Mouse (Mus musculus) liver, postnatal 0 days (tissue): ENCODE results near the gene D430041D05Rik. TPM values are rescaled to one million over a fixed set of nuclear protein-coding genes. Genes with fewer than 3 reads are reported as not detected.

ENCODE experiments used
- ATAC-seq: fragments of 200-750 bp; cut with Nextera tagmentation; 2 replicates; pipeline ENCODE4 v1.8.0; 2017; ENCODE audit warnings: mild to moderate bottlenecking, moderate library complexity
- DNase-seq: peaks from one replicate; pipeline ENCODE4 v3.0.0-alpha.2; 2016
- H3K27ac ChIP-seq: fragments of 300-500 bp; sonication (generic); 2 replicates; pipeline ENCODE4 v1.5.1; 2014; ENCODE audit warnings: antibody characterized with exemption, moderate library complexity, mild to moderate bottlenecking, low read depth
- H3K27me3 ChIP-seq: fragments of 300-500 bp; sonication (generic); 2 replicates; pipeline ENCODE4 v1.6.1; 2014; ENCODE audit warnings: low read length, control low read depth, mixed read lengths; ENCODE audit not compliant: insufficient read depth
- H3K36me3 ChIP-seq: fragments of 300-500 bp; sonication (generic); replicated peaks from 2 replicates; pipeline ENCODE4 v1.6.1; 2014; ENCODE audit warnings: mild to moderate bottlenecking, control low read depth, low read length, moderate library complexity, mixed read lengths; ENCODE audit not compliant: insufficient read depth
- H3K4me1 ChIP-seq: fragments of 300-500 bp; sonication (generic); 2 replicates; pipeline ENCODE4 v1.6.1; 2014; ENCODE audit warnings: antibody characterized with exemption, mild to moderate bottlenecking, control low read depth; ENCODE audit not compliant: insufficient read depth
- H3K4me2 ChIP-seq: fragments of 300-500 bp; sonication (generic); 2 replicates; pipeline ENCODE4 v1.6.1; 2014; ENCODE audit warnings: low read depth, mild to moderate bottlenecking, low read length, moderate library complexity, mixed read lengths
- H3K4me3 ChIP-seq: fragments of 300-500 bp; sonication (generic); 2 replicates; pipeline ENCODE4 v1.5.1; 2014; ENCODE audit warnings: low read depth, low read length
- H3K9ac ChIP-seq: fragments of 300-500 bp; sonication (generic); replicated peaks from 2 replicates; pipeline ENCODE4 v1.6.1; 2014; ENCODE audit warnings: mild to moderate bottlenecking, moderate library complexity
- H3K9me3 ChIP-seq: fragments of 300-500 bp; sonication (generic); 2 replicates; pipeline ENCODE4 v1.6.1; 2016; ENCODE audit warnings: mild to moderate bottlenecking, control low read depth, low read length, mixed read lengths
- CTCF ChIP-seq: sonication (generic); IDR thresholded peaks from 2 replicates; pipeline ENCODE4 v1.5.1; 2016; ENCODE audit warnings: antibody characterized with exemption, low read depth
- EP300 ChIP-seq: IDR thresholded peaks from 2 replicates; pipeline ENCODE4 v1.6.1; 2016; ENCODE audit warnings: antibody characterized with exemption, low read depth, mild to moderate bottlenecking
- WGBS: fragments of 180-500 bp; shearing (Covaris S2); extraction: QIAGEN DNeasy Blood & Tissue Kit; methylation state at CpG from one replicate; pipeline ENCODE4 v1.1.7; 2014; ENCODE audit not compliant: insufficient replicate concordance; 5-methylcytosine and 5-hydroxymethylcytosine counted together
- polyA plus RNA-seq: library from polyadenylated mRNA; unstranded; fragments of >200 nt; fragmentation: Nextera tagmentation; extraction: Ambion mirVana; gene quantifications from 2 replicates; pipeline ENCODE4 v1.2.1, GENCODE M21; 2015

Gene D430041D05Rik
- polyA plus RNA-seq, 1 experiment from 2014 or later: 0.05 TPM

GRCm38 (mm10) chr2:104320061-104320624 is 90.7 kb downstream of the D430041D05Rik start:
- H3K4me2 ChIP-seq: no peak overlapping the region
- no peaks in the 10 kb centered on the region for H3K27me3 ChIP-seq
- H3K4me3 ChIP-seq: no peak overlapping the region
- H3K36me3 ChIP-seq: no peaks in the 10 kb centered on the region
- no peak overlapping the region for H3K9ac ChIP-seq
- no peaks in the 10 kb centered on the region for H3K9me3 ChIP-seq
- no peak overlapping the region for H3K27ac ChIP-seq
- 87% methylated on average over 13 of the region's 13 CpGs for WGBS
- ATAC-seq (no peak), DNase-seq (no peak)
- H3K4me1 ChIP-seq: no peaks in the 10 kb centered on the region
- TF ChIP-seq CTCF (no peak), EP300 (no peak)

- H3K9ac ChIP-seq: no peak overlapping the region
- H3K27me3 ChIP-seq: no peaks in the 10 kb centered on the region
- no peak for DNase-seq
- H3K4me2 ChIP-seq: no peak overlapping the region
- H3K4me3 ChIP-seq: no peak overlapping the region
- TF ChIP-seq EP300 (no peak), CTCF (no peak)
- H3K27ac ChIP-seq: no peak overlapping the region
- H3K9me3 ChIP-seq: no peaks in the 10 kb centered on the region
- H3K36me3 ChIP-seq: no peaks in the 10 kb centered on the region
- 88% methylated on average over 10 of the region's 10 CpGs for WGBS
- ATAC-seq: no peak
- no peaks in the 10 kb centered on the region for H3K4me1 ChIP-seq
These were observed 91.4 kb downstream of the D430041D05Rik start for GRCm38 (mm10) chr2:104319443-104319842.

GRCm38 (mm10) chr2:104318881-104319280 is 91.9 kb downstream of the D430041D05Rik start:
- H3K27me3 ChIP-seq: no peaks in the 10 kb centered on the region
- no peak for ATAC-seq
- H3K9me3 ChIP-seq: no peaks in the 10 kb centered on the region
- H3K27ac ChIP-seq: no peak overlapping the region
- no peak for DNase-seq
- TF ChIP-seq CTCF (no peak), EP300 (no peak)
- no peak overlapping the region for H3K9ac ChIP-seq
- H3K4me3 ChIP-seq: no peak overlapping the region
- H3K4me2 ChIP-seq: no peak overlapping the region
- 39% methylated on average over 8 of the region's 8 CpGs for WGBS
- H3K4me1 ChIP-seq: no peaks in the 10 kb centered on the region
- no peaks in the 10 kb centered on the region for H3K36me3 ChIP-seq

- no peaks in the 10 kb centered on the region for H3K4me1 ChIP-seq
- H3K27me3 ChIP-seq: no peaks in the 10 kb centered on the region
- no peaks in the 10 kb centered on the region for H3K36me3 ChIP-seq
- no peak overlapping the region for H3K4me3 ChIP-seq
- DNase-seq (no peak), ATAC-seq (no peak)
- no peak overlapping the region for H3K9ac ChIP-seq
- no peak overlapping the region for H3K27ac ChIP-seq
- WGBS: 72% methylated on average over 2 of the region's 2 CpGs
- H3K4me2 ChIP-seq: no peak overlapping the region
- no peak for TF ChIP-seq EP300
- TF ChIP-seq CTCF: no peak
- no peaks in the 10 kb centered on the region for H3K9me3 ChIP-seq
These were observed 92.6 kb downstream of the D430041D05Rik start for GRCm38 (mm10) chr2:104318259-104318658.

DNA sequence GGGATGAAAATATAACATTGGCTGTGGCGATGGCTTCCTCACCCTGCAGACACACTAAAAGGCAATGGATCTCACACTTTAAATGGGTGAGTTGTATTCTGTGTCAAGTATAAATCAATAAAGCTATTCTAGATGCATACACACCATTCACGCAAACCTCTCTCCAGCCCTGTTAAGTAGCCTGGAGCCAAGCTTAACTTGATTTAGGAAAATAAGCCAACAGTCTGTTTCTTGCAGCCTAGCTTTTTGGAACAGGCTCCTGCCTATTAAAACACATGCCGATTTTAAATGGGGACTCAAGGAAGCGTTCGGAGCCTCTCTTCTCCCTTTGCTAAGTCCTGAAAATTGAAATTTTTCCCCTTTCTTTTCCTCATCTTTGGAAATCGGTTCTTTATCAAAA is 93.2 kb downstream of the D430041D05Rik start:
- 75% methylated on average over 6 of the region's 6 CpGs for WGBS
- H3K36me3 ChIP-seq: no peaks in the 10 kb centered on the region
- no peak overlapping the region for H3K4me2 ChIP-seq
- H3K27ac ChIP-seq: no peak overlapping the region
- DNase-seq (no peak), ATAC-seq (no peak)
- no peaks in the 10 kb centered on the region for H3K4me1 ChIP-seq
- no peaks in the 10 kb centered on the region for H3K27me3 ChIP-seq
- H3K9ac ChIP-seq: no peak overlapping the region
- H3K4me3 ChIP-seq: no peak overlapping the region
- no peaks in the 10 kb centered on the region for H3K9me3 ChIP-seq
- TF ChIP-seq EP300 (no peak), CTCF (no peak)

DNA sequence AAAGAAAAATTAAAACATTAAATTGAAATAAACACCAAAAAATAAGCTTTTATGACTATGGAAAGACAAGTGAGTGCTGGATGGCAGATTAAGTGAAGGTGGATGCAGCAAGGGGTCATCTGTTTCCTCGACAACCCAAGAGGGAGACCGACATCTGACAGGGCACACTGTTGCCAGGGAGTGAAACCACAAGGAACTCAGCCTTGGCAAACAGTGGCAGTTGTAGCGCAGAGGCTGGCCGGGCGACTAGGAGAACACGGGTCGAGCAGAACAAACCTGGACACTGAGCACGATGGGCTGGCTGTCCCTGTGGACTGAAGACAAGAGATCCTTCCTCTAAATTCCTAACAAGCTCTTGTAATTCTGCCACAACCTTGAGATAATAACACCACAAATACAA is 94.3 kb downstream of the D430041D05Rik start:
- no peak overlapping the region for H3K4me2 ChIP-seq
- H3K9ac ChIP-seq: no peak overlapping the region
- 71% methylated on average over 8 of the region's 8 CpGs for WGBS
- TF ChIP-seq CTCF (no peak), EP300 (no peak)
- no peaks in the 10 kb centered on the region for H3K36me3 ChIP-seq
- no peaks in the 10 kb centered on the region for H3K4me1 ChIP-seq
- no peaks in the 10 kb centered on the region for H3K9me3 ChIP-seq
- no peak overlapping the region for H3K27ac ChIP-seq
- H3K27me3 ChIP-seq: no peaks in the 10 kb centered on the region
- DNase-seq: no peak
- no peak for ATAC-seq
- H3K4me3 ChIP-seq: no peak overlapping the region

- WGBS: 76% methylated on average over 6 of the region's 6 CpGs
- no peak overlapping the region for H3K4me3 ChIP-seq
- TF ChIP-seq CTCF (no peak), EP300 (no peak)
- no peak overlapping the region for H3K4me2 ChIP-seq
- H3K27ac ChIP-seq: no peak overlapping the region
- no peaks in the 10 kb centered on the region for H3K9me3 ChIP-seq
- no peak overlapping the region for H3K9ac ChIP-seq
- no peaks in the 10 kb centered on the region for H3K4me1 ChIP-seq
- H3K36me3 ChIP-seq: no peaks in the 10 kb centered on the region
- no peaks in the 10 kb centered on the region for H3K27me3 ChIP-seq
- ATAC-seq: no peak
- no peak for DNase-seq
These were observed 97.6 kb downstream of the D430041D05Rik start for GRCm38 (mm10) chr2:104313246-104313645.
